Comparison of ENCODE assay signal across 8 mouse cellular contexts in genomic region chr2:27740091-27740608, GRCm38 (mm10).
DNase-seq lines count a peak whose midpoint lies in the region; ATAC-seq and TF ChIP-seq lines count a peak whose summit lies in the region.

No protein-coding gene starts in this region.

- H3K27ac ChIP-seq in brown adipose tissue, adult 24 weeks (replicated peaks; ENCODE audit: low read depth, low read length), result peak overlapping the region; percentile 61
- H3K27ac ChIP-seq in forebrain, embryonic 12.5 days, result peak overlapping the region; percentile 54
- H3K27ac ChIP-seq in heart, embryonic 16.5 days (ENCODE audit: low read length), result peak overlapping the region; percentile 65
- H3K27ac ChIP-seq in liver, embryonic 14.5 days, result no peak overlapping the region
- H3K27ac ChIP-seq in stomach, embryonic 14.5 days (ENCODE audit: low read length), result peak overlapping the region; percentile 77

- H3K79me3 ChIP-seq in C2C12 (ENCODE audit: low read depth), result peaks cover 1% of the 10 kb centered on the region

- 2% methylated on average over 16 of the region's 16 CpGs for WGBS in forebrain, embryonic 12.5 days
- 14% methylated on average over 16 of the region's 16 CpGs for WGBS in heart, embryonic 16.5 days
- WGBS in liver, embryonic 14.5 days (ENCODE audit: insufficient replicate concordance), result 3% methylated on average over 16 of the region's 16 CpGs
- 7% methylated on average over 16 of the region's 16 CpGs for WGBS in stomach, embryonic 14.5 days

- H3K9me3 ChIP-seq in forebrain, embryonic 12.5 days, result no peaks in the 10 kb centered on the region
- no peaks in the 10 kb centered on the region for H3K9me3 ChIP-seq in heart, embryonic 16.5 days (replicated peaks; ENCODE audit: control insufficient read depth, low read length)
- H3K9me3 ChIP-seq in liver, embryonic 14.5 days (ENCODE audit: control insufficient read depth, low read length), result no peaks in the 10 kb centered on the region
- H3K9me3 ChIP-seq in stomach, embryonic 14.5 days (ENCODE audit: control insufficient read depth, low read depth, low read length), result no peaks in the 10 kb centered on the region

- no peaks in the 10 kb centered on the region for H3K36me3 ChIP-seq in C2C12 (ENCODE audit: control insufficient read depth, insufficient read depth)
- H3K36me3 ChIP-seq in forebrain, embryonic 12.5 days (replicated peaks), result peaks cover 14% of the 10 kb centered on the region
- H3K36me3 ChIP-seq in heart, embryonic 16.5 days (ENCODE audit: control insufficient read depth, insufficient read depth), result peaks cover 18% of the 10 kb centered on the region
- peaks cover 4% of the 10 kb centered on the region; the same call in 1 of the 2 replicates for H3K36me3 ChIP-seq in liver, embryonic 14.5 days (replicated peaks; ENCODE audit: control insufficient read depth, insufficient read depth, low read depth)
- H3K36me3 ChIP-seq in stomach, embryonic 14.5 days (ENCODE audit: control insufficient read depth, insufficient read depth, low read length), result peaks cover 22% of the 10 kb centered on the region

- no peaks in the 10 kb centered on the region for H3K79me2 ChIP-seq in C2C12 (ENCODE audit: control insufficient read depth, insufficient read depth)

- peak overlapping the region; percentile 26; the same call in 1 of the 2 replicates for H3K9ac ChIP-seq in forebrain, embryonic 12.5 days
- H3K9ac ChIP-seq in heart, embryonic 16.5 days (ENCODE audit: low read length), result peak overlapping the region; percentile 35
- peak overlapping the region; percentile 4; the same call in 1 of the 2 replicates for H3K9ac ChIP-seq in liver, embryonic 14.5 days (replicated peaks)
- no peak overlapping the region for H3K9ac ChIP-seq in stomach, embryonic 14.5 days (replicated peaks; ENCODE audit: low read depth, low read length)

- peak overlapping the region; percentile 66 for H3ac ChIP-seq in C2C12 (ENCODE audit: control insufficient read depth, insufficient read length, low read depth)

- peaks cover 36% of the 10 kb centered on the region for H3K4me1 ChIP-seq in brown adipose tissue, adult 24 weeks (ENCODE audit: control insufficient read depth, insufficient read depth, insufficient read length, low read length)
- H3K4me1 ChIP-seq in forebrain, embryonic 12.5 days, result peaks cover 32% of the 10 kb centered on the region
- peaks cover 39% of the 10 kb centered on the region for H3K4me1 ChIP-seq in heart, embryonic 16.5 days (ENCODE audit: control insufficient read depth, insufficient read depth, low read length)
- H3K4me1 ChIP-seq in liver, embryonic 14.5 days (replicated peaks; ENCODE audit: control insufficient read depth in 2 of 2, insufficient read depth in 2 of 2, low read length in 1 of 2), result peaks cover 6 to 13% of the 10 kb centered on the region in 2 experiments
- H3K4me1 ChIP-seq in stomach, embryonic 14.5 days (ENCODE audit: control insufficient read depth, insufficient read depth, low read length), result peaks cover 37% of the 10 kb centered on the region

- TF ChIP-seq EP300 in liver, embryonic 14.5 days (IDR thresholded peaks at IDR 0.05; ENCODE audit: low read depth), result 0 out of 2 replicates have a peak, but pooled peaks have one; percentile 9

- no peak overlapping the region for H3K4me3 ChIP-seq in C2C12 (ENCODE audit: insufficient read depth, poor library complexity, severe bottlenecking)
- no peak overlapping the region for H3K4me3 ChIP-seq in brown adipose tissue, adult 24 weeks (ENCODE audit: insufficient read depth, low read depth, low read length)
- no peak overlapping the region; the same call in 1 of the 2 replicates for H3K4me3 ChIP-seq in forebrain, embryonic 12.5 days (replicated peaks)
- no peak overlapping the region for H3K4me3 ChIP-seq in heart, embryonic 16.5 days (ENCODE audit: low read length)
- H3K4me3 ChIP-seq in liver, embryonic 14.5 days (ENCODE audit: insufficient read depth in 1 of 2, low read depth in 2 of 2, low read length in 2 of 2), result no peak overlapping the region
- H3K4me3 ChIP-seq in stomach, embryonic 14.5 days (ENCODE audit: low read depth, low read length), result no peak overlapping the region

- H3K4me2 ChIP-seq in forebrain, embryonic 12.5 days, result peak overlapping the region; percentile 35
- H3K4me2 ChIP-seq in heart, embryonic 16.5 days (ENCODE audit: low read depth, low read length), result peak overlapping the region; percentile 33; the same call in 1 of the 2 replicates
- H3K4me2 ChIP-seq in liver, embryonic 14.5 days (ENCODE audit: low read depth), result peak overlapping the region; percentile 43
- peak overlapping the region; percentile 10; the same call in 1 of the 2 replicates for H3K4me2 ChIP-seq in stomach, embryonic 14.5 days (replicated peaks; ENCODE audit: low read depth, low read length)

- peak; percentile 90 to 91 for DNase-seq in kidney, postnatal 36 days
- DNase-seq in liver, embryonic 14.5 days (ENCODE audit: low read depth in 3 of 3, low spot score in 3 of 3), result peak; percentile 78 to 82 (median 82)
- DNase-seq in natural killer cell, adult 2 months (ENCODE audit: low spot score in 2 of 2), result peak; percentile 46 to 56

- TF ChIP-seq CTCF in C2C12 (IDR thresholded peaks at IDR 0.05; ENCODE audit: control insufficient read depth, insufficient read depth, insufficient read length), result peak; percentile 31
- TF ChIP-seq CTCF in liver, embryonic 14.5 days (IDR thresholded peaks at IDR 0.05; ENCODE audit: low read depth), result peak; percentile 83

- ATAC-seq in forebrain, embryonic 12.5 days (ENCODE audit: low FRiP score), result peak; percentile 81
- ATAC-seq in heart, embryonic 16.5 days (replicated peaks; ENCODE audit: extremely low read depth, insufficient read depth, low FRiP score), result peak; percentile 56
- ATAC-seq in liver, embryonic 14.5 days (ENCODE audit: insufficient read depth), result peak; percentile 89
- ATAC-seq in stomach, embryonic 14.5 days (ENCODE audit: insufficient number of reproducible peaks, insufficient read depth, low FRiP score, low read depth), result peak; percentile 62; the same call in 1 of the 2 replicates

- no peaks in the 10 kb centered on the region for H3K27me3 ChIP-seq in C2C12 (ENCODE audit: control insufficient read depth, insufficient read depth, insufficient read length)
- H3K27me3 ChIP-seq in forebrain, embryonic 12.5 days, result no peaks in the 10 kb centered on the region; the same call in 1 of the 2 replicates
- H3K27me3 ChIP-seq in heart, embryonic 16.5 days (ENCODE audit: control insufficient read depth, insufficient read depth, low read length), result no peaks in the 10 kb centered on the region
- H3K27me3 ChIP-seq in liver, embryonic 14.5 days (ENCODE audit: control insufficient read depth, insufficient read depth, low read length), result no peaks in the 10 kb centered on the region
- no peaks in the 10 kb centered on the region for H3K27me3 ChIP-seq in stomach, embryonic 14.5 days (ENCODE audit: control insufficient read depth, insufficient read depth, low read length)

TF ChIP-seq in C2C12, 6 proteins besides CTCF, POLR2A, EP300 and RAD21:
- TF ChIP-seq MYOD1 (IDR thresholded peaks at IDR 0.05; ENCODE audit: control insufficient read depth, insufficient read length, low read depth), result peak; percentile 75
- TF ChIP-seq MAX (IDR thresholded peaks at IDR 0.05), result peak; percentile 97
- no peak for TF ChIP-seq USF1 (IDR thresholded peaks at IDR 0.05; ENCODE audit: low read depth)
- TF ChIP-seq FOSL1 (IDR thresholded peaks at IDR 0.05; ENCODE audit: insufficient read depth, low read length, poor library complexity, severe bottlenecking), result no peak
- no peak for TF ChIP-seq CEBPB (IDR thresholded peaks at IDR 0.05; ENCODE audit: low read depth)
- TF ChIP-seq MYOG (IDR thresholded peaks at IDR 0.05; ENCODE audit: control insufficient read depth, extremely low read depth, insufficient read length), result no peak
TF ChIP-seq in C2C12: peak in this region for 2.
